Mouse (Mus musculus) heart, postnatal 0 days (tissue): Measurements from ENCODE around the gene Cldn14. TPM values are rescaled to one million over a fixed set of nuclear protein-coding genes. Genes with fewer than 3 reads are reported as not detected.
A peak's percentile ranks its signal among the peaks of the same experiment; 100 is the strongest.

Experiments
- ATAC-seq: fragments of 200-750 bp; cut with Nextera tagmentation; 2 replicates; pipeline ENCODE4 v1.8.0; 2017; ENCODE audit warnings: low read depth, moderate number of reproducible peaks, moderate library complexity; ENCODE audit not compliant: insufficient read depth
- DNase-seq: peaks from one replicate; pipeline ENCODE4 v3.0.0-alpha.2; 2016; ENCODE audit warnings: low spot score
- H3K27ac ChIP-seq: fragments of 300-500 bp; sonication (generic); 2 replicates; pipeline ENCODE4 v1.5.1; 2014; ENCODE audit warnings: low read depth, mild to moderate bottlenecking
- H3K27me3 ChIP-seq: fragments of 300-500 bp; sonication (generic); 2 replicates; pipeline ENCODE4 v1.6.1; 2014; ENCODE audit warnings: low read length, mixed read lengths; ENCODE audit not compliant: control insufficient read depth, insufficient read depth
- H3K36me3 ChIP-seq: fragments of 300-500 bp; sonication (generic); replicated peaks from 2 replicates; pipeline ENCODE4 v1.6.1; 2014; ENCODE audit warnings: low read length, mixed read lengths; ENCODE audit not compliant: control insufficient read depth, insufficient read depth
- H3K4me1 ChIP-seq: fragments of 300-500 bp; sonication (generic); 2 replicates; pipeline ENCODE4 v1.6.1; 2014; ENCODE audit warnings: antibody characterized with exemption; ENCODE audit not compliant: control insufficient read depth, insufficient read depth
- H3K4me2 ChIP-seq: fragments of 300-500 bp; sonication (generic); 2 replicates; pipeline ENCODE4 v1.6.1; 2014; ENCODE audit warnings: low read depth, mild to moderate bottlenecking, low read length, moderate library complexity
- H3K4me3 ChIP-seq: fragments of 300-500 bp; sonication (generic); 2 replicates; pipeline ENCODE4 v1.5.1; 2014; ENCODE audit warnings: low read depth, low read length
- H3K9ac ChIP-seq: fragments of 300-500 bp; sonication (generic); replicated peaks from 2 replicates; pipeline ENCODE4 v1.6.1; 2014; ENCODE audit warnings: low read depth, low read length, mixed read lengths
- H3K9me3 ChIP-seq: fragments of 300-500 bp; sonication (generic); replicated peaks from 2 replicates; pipeline ENCODE4 v1.6.1; 2016; ENCODE audit warnings: low read length; ENCODE audit not compliant: control insufficient read depth
- CTCF ChIP-seq: IDR thresholded peaks from 2 replicates; pipeline ENCODE4 v1.5.1; 2016; ENCODE audit warnings: antibody characterized with exemption, control low read depth, low read depth
- EP300 ChIP-seq: IDR thresholded peaks from 2 replicates; pipeline ENCODE4 v1.6.1; 2016; ENCODE audit warnings: antibody characterized with exemption, low read depth
- WGBS: fragments of 180-500 bp; shearing (Covaris S2); extraction: QIAGEN DNeasy Blood & Tissue Kit; methylation state at CpG from one replicate; pipeline ENCODE4 v1.1.7; 2014; 5-methylcytosine and 5-hydroxymethylcytosine counted together
- polyA plus RNA-seq: library from polyadenylated mRNA; unstranded; fragments of >200 nt; fragmentation: Nextera tagmentation; extraction: Ambion mirVana; gene quantifications from 2 replicates; pipeline ENCODE4 v1.2.1, GENCODE M21; 2015
- total RNA-seq: library from RNA; depleted of rRNA; stranded (reverse); fragments of >200 nt; gene quantifications from 2 replicates; pipeline ENCODE4 v1.2.3, GENCODE M21; 2014; ENCODE audit warnings: low replicate concordance

Gene Cldn14
- total and polyA plus RNA-seq, 2 experiments from 2014 or later, result not detected

- TF ChIP-seq EP300 (no peak), CTCF (no peak)
- 76% methylated on average over 6 of the region's 6 CpGs for WGBS
These were observed 105.6 kb downstream of the Cldn14 start for GRCm38 (mm10) chr16:93903027-93903426.

GRCm38 (mm10) chr16:93893285-93893684, 115.4 kb downstream of the Cldn14 start:
- peaks cover 11% of the 10 kb centered on the region; the same call in 1 of the 2 replicates for H3K36me3 ChIP-seq
- no peaks in the 10 kb centered on the region for H3K27me3 ChIP-seq
- 59% methylated on average over 5 of the region's 5 CpGs for WGBS
- H3K9me3 ChIP-seq, result no peaks in the 10 kb centered on the region
- no peak overlapping the region for H3K4me3 ChIP-seq
- H3K4me1 ChIP-seq, result no peaks in the 10 kb centered on the region
- no peak overlapping the region for H3K27ac ChIP-seq
- no peak for ATAC-seq
- no peak overlapping the region for H3K9ac ChIP-seq
- TF ChIP-seq CTCF (no peak), EP300 (no peak)
- H3K4me2 ChIP-seq, result no peak overlapping the region
- DNase-seq, result no peak

More at GRCm38 (mm10) chr16:93903027-93903426, 105.6 kb downstream of the Cldn14 start:
- DNase-seq (no peak), ATAC-seq (no peak)
- no peak overlapping the region for H3K4me2 ChIP-seq
- no peaks in the 10 kb centered on the region for H3K27me3 ChIP-seq
- H3K9ac ChIP-seq, result no peak overlapping the region
- H3K4me1 ChIP-seq, result no peaks in the 10 kb centered on the region
- H3K27ac ChIP-seq, result no peak overlapping the region
- peaks cover 15% of the 10 kb centered on the region; the same call in 1 of the 2 replicates for H3K36me3 ChIP-seq
- H3K4me3 ChIP-seq, result no peak overlapping the region
- H3K9me3 ChIP-seq, result no peaks in the 10 kb centered on the region

GRCm38 (mm10) chr16:93890948-93891604, 117.6 kb downstream of the Cldn14 start:
- TF ChIP-seq EP300 (no peak), CTCF (no peak)
- 70% methylated on average over 12 of the region's 12 CpGs for WGBS

GRCm38 (mm10) chr16:93888481-93888880, 120.2 kb downstream of the Cldn14 start:
- 83% methylated on average over 6 of the region's 6 CpGs for WGBS
- Histone ChIP-seq H3K27ac (no peak overlapping the region), H3K36me3 (peaks cover 18% of the 10 kb centered on the region; the same call in 1 of the 2 replicates), H3K9ac (no peak overlapping the region), H3K27me3 (no peaks in the 10 kb centered on the region), H3K4me1 (no peaks in the 10 kb centered on the region), H3K9me3 (no peaks in the 10 kb centered on the region), H3K4me2 (no peak overlapping the region), H3K4me3 (no peak overlapping the region)
- TF ChIP-seq CTCF (no peak), EP300 (no peak)
- ATAC-seq (no peak), DNase-seq (no peak)

More at GRCm38 (mm10) chr16:93890948-93891604, 117.6 kb downstream of the Cldn14 start:
- no peaks in the 10 kb centered on the region for H3K9me3 ChIP-seq
- H3K4me2 ChIP-seq, result no peak overlapping the region
- H3K36me3 ChIP-seq, result peaks cover 18% of the 10 kb centered on the region; the same call in 1 of the 2 replicates
- no peaks in the 10 kb centered on the region for H3K27me3 ChIP-seq
- ATAC-seq (no peak), DNase-seq (no peak)
- H3K4me3 ChIP-seq, result no peak overlapping the region
- H3K9ac ChIP-seq, result no peak overlapping the region
- H3K4me1 ChIP-seq, result no peaks in the 10 kb centered on the region
- H3K27ac ChIP-seq, result no peak overlapping the region

DNA sequence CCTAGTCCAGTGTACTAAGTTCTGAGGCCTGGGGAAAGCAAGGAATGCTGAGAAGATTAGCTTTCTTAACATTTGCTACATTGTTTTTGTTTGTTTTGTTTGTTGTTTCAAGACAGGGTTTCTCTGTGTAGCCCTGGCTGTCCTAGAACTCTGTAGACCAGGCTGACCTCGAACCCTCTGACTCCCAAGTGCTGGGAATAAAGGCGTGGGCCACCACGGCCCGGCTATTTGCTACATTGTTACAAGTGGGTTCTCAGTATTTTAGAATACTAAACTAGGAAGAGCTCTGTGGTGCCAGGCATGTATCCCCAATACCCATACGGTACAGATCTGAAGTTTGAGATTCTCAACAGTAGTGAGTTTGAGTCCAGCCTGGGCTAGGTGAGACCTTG, 123.9 kb downstream of the Cldn14 start:
- WGBS, result 57% methylated on average over 5 of the region's 5 CpGs
- Histone ChIP-seq H3K36me3 (peaks cover 6% of the 10 kb centered on the region; the same call in 1 of the 2 replicates), H3K9ac (no peak overlapping the region), H3K27me3 (no peaks in the 10 kb centered on the region), H3K4me1 (0 out of 2 replicates have a peak, but pooled peaks cover 4% of the 10 kb centered on the region), H3K4me2 (peak overlapping the region; percentile 97), H3K4me3 (peak overlapping the region; percentile 85), H3K27ac (no peak overlapping the region), H3K9me3 (no peaks in the 10 kb centered on the region)
- ATAC-seq (no peak), DNase-seq (no peak)
- TF ChIP-seq CTCF, result no peak
- TF ChIP-seq EP300, result no peak
